Mouse (Mus musculus): ENCODE results near the gene Olfr1044.
"Not testable (repeated sequence)": the region's sequence is repeated elsewhere in the genome, so short reads cannot be mapped to it uniquely, and the experiment has no call there.

DNA sequence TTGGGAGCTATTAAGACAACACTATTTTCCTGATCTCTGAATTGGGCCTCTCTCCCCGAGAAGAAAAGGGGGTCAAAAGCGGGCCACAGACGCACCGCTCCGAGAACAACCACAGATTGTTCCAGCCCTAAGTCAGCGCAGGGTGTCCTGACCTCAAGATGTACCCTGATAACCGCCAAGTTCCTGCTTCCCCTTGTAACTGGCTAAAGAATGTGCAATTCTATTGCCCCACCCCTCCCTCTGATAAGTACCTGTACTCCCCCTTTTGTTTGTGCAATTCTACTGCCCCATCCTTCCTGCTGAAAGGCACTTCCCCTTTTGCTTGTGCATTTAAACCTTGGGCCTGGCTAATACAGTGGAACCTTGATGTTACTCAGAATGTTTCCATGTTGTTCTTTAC lies 2.2 kb downstream of the Olfr1044 start:
- not testable (repeated sequence) for TF ChIP-seq CTCF (IDR thresholded peaks at IDR 0.05; ENCODE audit: borderline replicate concordance, insufficient read depth, low read depth, low read length); POLR2A (IDR thresholded peaks at IDR 0.05; ENCODE audit: borderline replicate concordance, insufficient read depth, low read length)

Measured in cerebellum, adult 2 months (tissue).